ENCODE assay signal across 11 mouse cellular contexts in the genomic region with DNA sequence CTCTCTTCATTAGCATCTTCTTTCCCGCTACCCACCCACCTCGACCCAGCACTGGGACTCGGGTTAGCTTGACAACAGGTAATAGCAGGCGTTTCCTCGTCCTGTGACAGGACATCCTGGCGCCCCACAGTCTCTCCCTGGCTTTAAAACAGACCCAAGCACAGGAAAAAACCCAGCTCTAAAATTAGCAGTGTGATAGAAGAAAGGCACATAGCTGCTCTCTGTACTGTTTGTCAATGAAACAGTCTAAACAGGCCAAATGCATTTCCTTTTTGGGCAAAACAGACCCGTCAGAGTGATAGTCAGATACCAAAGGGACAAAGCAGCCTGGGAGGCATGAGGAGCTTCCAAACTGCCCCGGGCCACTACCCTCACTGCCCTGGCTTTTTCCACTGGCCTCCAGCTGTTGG. TPM values are rescaled to one million over a fixed set of nuclear protein-coding genes. Genes with fewer than 3 reads are reported as not detected.
DNase-seq lines count a peak whose midpoint lies in the region; ATAC-seq and TF ChIP-seq lines count a peak whose summit lies in the region.
"Had no signal": no experiment of that assay in that cellular context is flagged by ENCODE, and none has a peak within 500 bp of the region (broad histone marks: within the 10 kb centered on the region; RNA-seq: fewer than 3 reads in every experiment).

No protein-coding gene starts in this region.

- no peak for ATAC-seq in limb, embryonic 15.5 days (ENCODE audit: insufficient number of reproducible peaks, low FRiP score, low TSS enrichment, low read depth)
- no peak for ATAC-seq in heart, embryonic 11.5 days (replicated peaks; ENCODE audit: insufficient number of reproducible peaks, low FRiP score, low TSS enrichment)
- no peak for ATAC-seq in kidney, postnatal 0 days (replicated peaks; ENCODE audit: low FRiP score, low read depth)
- no peak for ATAC-seq in midbrain, postnatal 0 days (ENCODE audit: low FRiP score)

- H3K27ac ChIP-seq in limb, embryonic 15.5 days = 0 out of 2 replicates have a peak overlapping the region, but pooled peaks have one; percentile 14
- H3K27ac ChIP-seq in limb, embryonic 10.5 days = no peak overlapping the region
- H3K27ac ChIP-seq in heart, embryonic 11.5 days (ENCODE audit: low read depth, low read length) = peak overlapping the region; percentile 42
- H3K27ac ChIP-seq in kidney, postnatal 0 days = peak overlapping the region; percentile 65
- H3K27ac ChIP-seq in midbrain, postnatal 0 days (ENCODE audit: low read depth, low read length) = no peak overlapping the region
- H3K27ac ChIP-seq: hindbrain, embryonic 12.5 days; liver, embryonic 14.5 days; neural tube, embryonic 13.5 days had no signal

- whole genome bisulfite sequencing in limb, embryonic 15.5 days = 65% methylated on average over 8 of the region's 8 CpGs
- WGBS in limb, embryonic 10.5 days = 71% methylated on average over 8 of the region's 8 CpGs
- WGBS in heart, embryonic 11.5 days (ENCODE audit: insufficient replicate concordance) = 38% methylated on average over 8 of the region's 8 CpGs
- WGBS in kidney, postnatal 0 days = 72% methylated on average over 8 of the region's 8 CpGs
- WGBS in midbrain, postnatal 0 days = 79% methylated on average over 8 of the region's 8 CpGs

- no peaks in the 10 kb centered on the region for H3K27me3 ChIP-seq in limb, embryonic 15.5 days
- no peaks in the 10 kb centered on the region for H3K27me3 ChIP-seq in limb, embryonic 10.5 days (ENCODE audit: low read depth, poor library complexity, severe bottlenecking)
- no peaks in the 10 kb centered on the region for H3K27me3 ChIP-seq in heart, embryonic 11.5 days (ENCODE audit: control insufficient read depth, insufficient read depth, low read length)
- no peaks in the 10 kb centered on the region for H3K27me3 ChIP-seq in kidney, postnatal 0 days (ENCODE audit: insufficient read depth, low read length)
- no peaks in the 10 kb centered on the region for H3K27me3 ChIP-seq in midbrain, postnatal 0 days (ENCODE audit: insufficient read depth, low read length)
- H3K27me3 ChIP-seq: hindbrain, embryonic 12.5 days; neural tube, embryonic 13.5 days had no signal

- DNase-seq in limb, embryonic 10.5 days (ENCODE audit: low spot score) = no peak
- peak; percentile 32 for DNase-seq in kidney, postnatal 0 days (ENCODE audit: low spot score)
- peak; percentile 56 to 77 for DNase-seq in lung, postnatal 4 days
- DNase-seq in gastrocnemius, postnatal 4 days (ENCODE audit: low spot score in 2 of 2) = no peak
- no peak for DNase-seq in neural tube, embryonic 10.5 days (ENCODE audit: extremely low spot score, low spot score)
- no peak for DNase-seq in midbrain, postnatal 0 days (ENCODE audit: low spot score)

- H3K4me1 ChIP-seq in limb, embryonic 15.5 days = no peaks in the 10 kb centered on the region
- H3K4me1 ChIP-seq in limb, embryonic 10.5 days = no peaks in the 10 kb centered on the region
- peaks cover 19% of the 10 kb centered on the region for H3K4me1 ChIP-seq in heart, embryonic 11.5 days (ENCODE audit: control insufficient read depth, insufficient read depth, low read length)
- H3K4me1 ChIP-seq in kidney, postnatal 0 days (replicated peaks; ENCODE audit: insufficient read depth, low read length) = no peaks in the 10 kb centered on the region
- no peaks in the 10 kb centered on the region for H3K4me1 ChIP-seq in midbrain, postnatal 0 days (ENCODE audit: insufficient read depth, low read length)
- H3K4me1 ChIP-seq: hindbrain, embryonic 12.5 days; neural tube, embryonic 13.5 days had no signal

- H3K9ac ChIP-seq in limb, embryonic 15.5 days = no peak overlapping the region
- no peak overlapping the region for H3K9ac ChIP-seq in heart, embryonic 11.5 days (ENCODE audit: low read depth, low read length)
- H3K9ac ChIP-seq in kidney, postnatal 0 days (ENCODE audit: low read depth, low read length) = no peak overlapping the region
- no peak overlapping the region for H3K9ac ChIP-seq in midbrain, postnatal 0 days (replicated peaks; ENCODE audit: low read length, poor library complexity, severe bottlenecking)
- H3K9ac ChIP-seq: hindbrain, embryonic 12.5 days; liver, embryonic 14.5 days; neural tube, embryonic 13.5 days had no signal

- H3K9me3 ChIP-seq in limb, embryonic 15.5 days = no peaks in the 10 kb centered on the region
- H3K9me3 ChIP-seq in limb, embryonic 10.5 days (replicated peaks) = no peaks in the 10 kb centered on the region
- H3K9me3 ChIP-seq in heart, embryonic 11.5 days (replicated peaks; ENCODE audit: control insufficient read depth, low read length) = no peaks in the 10 kb centered on the region
- H3K9me3 ChIP-seq in kidney, postnatal 0 days (replicated peaks; ENCODE audit: low read length) = no peaks in the 10 kb centered on the region
- no peaks in the 10 kb centered on the region for H3K9me3 ChIP-seq in midbrain, postnatal 0 days (ENCODE audit: low read length)
- H3K9me3 ChIP-seq: hindbrain, embryonic 12.5 days; neural tube, embryonic 13.5 days had no signal

- peaks cover 6% of the 10 kb centered on the region; the same call in 1 of the 2 replicates for H3K36me3 ChIP-seq in limb, embryonic 15.5 days
- peaks cover 35% of the 10 kb centered on the region for H3K36me3 ChIP-seq in limb, embryonic 10.5 days
- no peaks in the 10 kb centered on the region; the same call in 1 of the 2 replicates for H3K36me3 ChIP-seq in heart, embryonic 11.5 days (ENCODE audit: control insufficient read depth, insufficient read depth, low read length)
- peaks cover 2% of the 10 kb centered on the region; the same call in 1 of the 2 replicates for H3K36me3 ChIP-seq in kidney, postnatal 0 days (ENCODE audit: insufficient read depth, low read length)
- peaks cover 18% of the 10 kb centered on the region for H3K36me3 ChIP-seq in midbrain, postnatal 0 days (ENCODE audit: insufficient read depth, low read length)

- no peak overlapping the region for H3K4me2 ChIP-seq in limb, embryonic 15.5 days
- no peak overlapping the region for H3K4me2 ChIP-seq in heart, embryonic 11.5 days
- no peak overlapping the region for H3K4me2 ChIP-seq in kidney, postnatal 0 days (ENCODE audit: low read length)
- no peak overlapping the region for H3K4me2 ChIP-seq in midbrain, postnatal 0 days (ENCODE audit: low read depth, low read length, poor library complexity, severe bottlenecking)
- H3K4me2 ChIP-seq: hindbrain, embryonic 12.5 days; neural tube, embryonic 13.5 days had no signal

- no peak overlapping the region for H3K4me3 ChIP-seq in limb, embryonic 15.5 days
- no peak overlapping the region for H3K4me3 ChIP-seq in limb, embryonic 10.5 days
- no peak overlapping the region for H3K4me3 ChIP-seq in heart, embryonic 11.5 days (ENCODE audit: low read depth, low read length)
- no peak overlapping the region for H3K4me3 ChIP-seq in kidney, postnatal 0 days (replicated peaks; ENCODE audit: low read depth, low read length)
- no peak overlapping the region for H3K4me3 ChIP-seq in midbrain, postnatal 0 days (ENCODE audit: low read depth, low read length)
- H3K4me3 ChIP-seq: hindbrain, embryonic 12.5 days; neural tube, embryonic 13.5 days had no signal

- TF ChIP-seq CTCF in kidney, postnatal 0 days (IDR thresholded peaks at IDR 0.05; ENCODE audit: low read depth) = no peak
- no peak for TF ChIP-seq CTCF in midbrain, postnatal 0 days (IDR thresholded peaks at IDR 0.05)

RNA-seq across cellular contexts. Expression of a gene that starts 15.9 kb away (rescaled TPM):
- 22.3 and 25.3 TPM in 2 replicates for polyA plus RNA-seq in limb, embryonic 15.5 days (2015; fragmentation: Nextera tagmentation; extraction: Ambion mirVana)
- 11.3 and 15.3 TPM in 2 replicates for polyA plus RNA-seq in limb, embryonic 10.5 days (2016; fragmentation: Nextera tagmentation; extraction: Ambion mirVana)
- polyA plus RNA-seq in heart, embryonic 11.5 days (2014; fragmentation: Nextera tagmentation; extraction: Ambion mirVana) = 14.4 and 18.5 TPM in 2 replicates
- polyA plus RNA-seq in kidney, postnatal 0 days (2015; fragmentation: Nextera tagmentation; extraction: Ambion mirVana) = 54.5 and 59.9 TPM in 2 replicates
- 10 to 100 TPM; 14.6 to 19.9 TPM for total RNA-seq in gastrocnemius, postnatal 4 days (2021)
- 11.1 and 11.2 TPM in 2 replicates for total RNA-seq in midbrain, postnatal 0 days (2014; rRNA removed)
- 8.2 and 8.3 TPM in 2 replicates for polyA plus RNA-seq in midbrain, postnatal 0 days (2015; fragmentation: Nextera tagmentation; extraction: Ambion mirVana)

RNA-seq across cellular contexts. Expression of a gene that starts 48.3 kb away (rescaled TPM):
- polyA plus RNA-seq in limb, embryonic 15.5 days (2015; fragmentation: Nextera tagmentation; extraction: Ambion mirVana) = 39.1 and 41.6 TPM in 2 replicates
- 60.6 and 60.7 TPM in 2 replicates for polyA plus RNA-seq in limb, embryonic 10.5 days (2016; fragmentation: Nextera tagmentation; extraction: Ambion mirVana)
- polyA plus RNA-seq in heart, embryonic 11.5 days (2014; fragmentation: Nextera tagmentation; extraction: Ambion mirVana) = 22.1 and 25.4 TPM in 2 replicates
- 24.2 and 24.7 TPM in 2 replicates for polyA plus RNA-seq in kidney, postnatal 0 days (2015; fragmentation: Nextera tagmentation; extraction: Ambion mirVana)
- 10 to 100 TPM; 23.5 to 27.8 TPM for total RNA-seq in gastrocnemius, postnatal 4 days (2021)
- 45.0 and 56.3 TPM in 2 replicates for total RNA-seq in midbrain, postnatal 0 days (2014; rRNA removed)
- polyA plus RNA-seq in midbrain, postnatal 0 days (2015; fragmentation: Nextera tagmentation; extraction: Ambion mirVana) = 34.9 and 36.5 TPM in 2 replicates

RNA-seq across cellular contexts. Expression of a gene that starts 51.6 kb away (rescaled TPM):
- polyA plus RNA-seq in limb, embryonic 15.5 days (2015; fragmentation: Nextera tagmentation; extraction: Ambion mirVana) = 14.9 and 17.0 TPM in 2 replicates
- 24.2 and 30.0 TPM in 2 replicates for polyA plus RNA-seq in limb, embryonic 10.5 days (2016; fragmentation: Nextera tagmentation; extraction: Ambion mirVana)
- 17.4 and 17.9 TPM in 2 replicates for polyA plus RNA-seq in heart, embryonic 11.5 days (2014; fragmentation: Nextera tagmentation; extraction: Ambion mirVana)
- 10.1 and 10.9 TPM in 2 replicates for polyA plus RNA-seq in kidney, postnatal 0 days (2015; fragmentation: Nextera tagmentation; extraction: Ambion mirVana)
- 10 to 100 TPM in 1 of 2 experiments, 1 to 10 TPM in 1; 9.0 to 10.1 TPM for total RNA-seq in gastrocnemius, postnatal 4 days (2021)
- total RNA-seq in midbrain, postnatal 0 days (2014; rRNA removed) = 22.7 and 39.8 TPM in 2 replicates
- polyA plus RNA-seq in midbrain, postnatal 0 days (2015; fragmentation: Nextera tagmentation; extraction: Ambion mirVana) = 13.5 and 14.4 TPM in 2 replicates

RNA-seq across cellular contexts. Expression of a gene that starts 51.9 kb away (rescaled TPM):
- polyA plus RNA-seq in limb, embryonic 15.5 days (2015; fragmentation: Nextera tagmentation; extraction: Ambion mirVana) = 6.0 and 6.2 TPM in 2 replicates
- 10.4 and 10.8 TPM in 2 replicates for polyA plus RNA-seq in limb, embryonic 10.5 days (2016; fragmentation: Nextera tagmentation; extraction: Ambion mirVana)
- polyA plus RNA-seq in heart, embryonic 11.5 days (2014; fragmentation: Nextera tagmentation; extraction: Ambion mirVana) = 6.8 and 8.9 TPM in 2 replicates
- polyA plus RNA-seq in kidney, postnatal 0 days (2015; fragmentation: Nextera tagmentation; extraction: Ambion mirVana) = 3.4 and 4.5 TPM in 2 replicates
- total RNA-seq in gastrocnemius, postnatal 4 days (2021) = 10 to 100 TPM; 13.9 to 14.9 TPM
- 17.4 and 22.3 TPM in 2 replicates for total RNA-seq in midbrain, postnatal 0 days (2014; rRNA removed)
- polyA plus RNA-seq in midbrain, postnatal 0 days (2015; fragmentation: Nextera tagmentation; extraction: Ambion mirVana) = 2.7 and 3.2 TPM in 2 replicates

RNA-seq across cellular contexts. Expression of a gene that starts 53.1 kb away (rescaled TPM):
- 6.1 and 6.6 TPM in 2 replicates for polyA plus RNA-seq in limb, embryonic 15.5 days (2015; fragmentation: Nextera tagmentation; extraction: Ambion mirVana)
- 0.18 and 0.23 TPM in 2 replicates for polyA plus RNA-seq in limb, embryonic 10.5 days (2016; fragmentation: Nextera tagmentation; extraction: Ambion mirVana)
- 0.10 TPM in 1 of 2 replicates, not detected in the other for polyA plus RNA-seq in heart, embryonic 11.5 days (2014; fragmentation: Nextera tagmentation; extraction: Ambion mirVana)
- polyA plus RNA-seq in kidney, postnatal 0 days (2015; fragmentation: Nextera tagmentation; extraction: Ambion mirVana) = not detected in 2 replicates
- total RNA-seq in gastrocnemius, postnatal 4 days (2021) = 10 to 100 TPM in 1 of 2 experiments, 1 to 10 TPM in 1; 6.0 to 12.6 TPM
- total RNA-seq in midbrain, postnatal 0 days (2014; rRNA removed) = 0.42 TPM in 1 of 2 replicates, not detected in the other
- 0.20 and 0.59 TPM in 2 replicates for polyA plus RNA-seq in midbrain, postnatal 0 days (2015; fragmentation: Nextera tagmentation; extraction: Ambion mirVana)
- polyA plus RNA-seq: hindbrain, embryonic 12.5 days; liver, embryonic 14.5 days; neural tube, embryonic 13.5 days had no signal

Comparison
In these comparisons a context has a peak if more than half of its experiments do, and no peak if none do; other contexts are left out.
1. H3K27ac ChIP-seq: peak in limb, embryonic 15.5 days (single experiment), heart, embryonic 11.5 days (single experiment) and kidney, postnatal 0 days (single experiment); none in limb, embryonic 10.5 days (single experiment) and midbrain, postnatal 0 days (single experiment).
2. DNase-seq: peak in kidney, postnatal 0 days (single experiment) and lung, postnatal 4 days (2 of 2); none in limb, embryonic 10.5 days (single experiment), gastrocnemius, postnatal 4 days (0 of 2), neural tube, embryonic 10.5 days (single experiment) and midbrain, postnatal 0 days (single experiment).